12 mouse cellular contexts compared by ENCODE assay signal in the genomic region with DNA sequence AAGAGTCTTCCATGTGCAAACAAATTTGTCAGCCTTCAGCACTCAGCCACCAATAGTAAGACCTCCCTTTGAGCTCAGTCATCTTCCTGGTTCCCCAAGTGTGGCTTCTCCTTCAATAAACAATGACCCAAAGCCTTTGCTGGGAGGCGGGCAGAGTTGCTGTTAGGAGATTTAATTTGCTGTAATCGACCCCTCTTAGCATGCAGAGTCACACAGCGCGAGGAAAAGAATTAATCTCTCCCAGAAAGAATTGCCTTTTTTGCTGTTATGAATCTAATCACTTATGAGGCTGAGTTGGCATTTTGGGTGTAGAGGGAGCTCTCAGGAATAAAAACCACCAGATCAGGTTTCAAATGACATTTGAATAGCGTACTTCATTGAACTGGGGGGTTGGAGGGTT.
DNase-seq lines count a peak whose midpoint lies in the region; ATAC-seq and TF ChIP-seq lines count a peak whose summit lies in the region.
"Had no signal": no experiment of that assay in that cellular context is flagged by ENCODE, and none has a peak within 500 bp of the region (broad histone marks: within the 10 kb centered on the region; RNA-seq: fewer than 3 reads in every experiment).

No protein-coding gene starts in this region.

- no peak for ATAC-seq in kidney, postnatal 0 days (replicated peaks; ENCODE audit: low FRiP score, low read depth)
- peak; percentile 35; the same call in 1 of the 2 replicates for ATAC-seq in forebrain, embryonic 14.5 days
- no peak for ATAC-seq in limb, embryonic 13.5 days (ENCODE audit: low FRiP score, low read depth)
- peak; percentile 11 for ATAC-seq in neural tube, embryonic 14.5 days (ENCODE audit: low read depth)
- ATAC-seq: intestine, postnatal 0 days; liver, embryonic 12.5 days had no signal

- no peak overlapping the region for H3K27ac ChIP-seq in kidney, postnatal 0 days
- H3K27ac ChIP-seq in forebrain, embryonic 14.5 days (ENCODE audit: low read depth, low read length), result peak overlapping the region; percentile 44; the same call in 1 of the 2 replicates
- no peak overlapping the region for H3K27ac ChIP-seq in limb, embryonic 13.5 days
- peak overlapping the region; percentile 56 for H3K27ac ChIP-seq in neural tube, embryonic 14.5 days (ENCODE audit: low read depth, low read length)
- H3K27ac ChIP-seq: liver, embryonic 12.5 days; macrophage had no signal

- H3K4me3 ChIP-seq in kidney, postnatal 0 days (replicated peaks; ENCODE audit: low read depth, low read length), result no peak overlapping the region
- H3K4me3 ChIP-seq in forebrain, embryonic 14.5 days (ENCODE audit: low read depth, low read length), result no peak overlapping the region
- no peak overlapping the region for H3K4me3 ChIP-seq in limb, embryonic 13.5 days
- no peak overlapping the region for H3K4me3 ChIP-seq in neural tube, embryonic 14.5 days (ENCODE audit: low read depth, low read length)
- H3K4me3 ChIP-seq: heart, embryonic 12.5 days; liver, embryonic 12.5 days had no signal

- no peaks in the 10 kb centered on the region for H3K9me3 ChIP-seq in kidney, postnatal 0 days (replicated peaks; ENCODE audit: low read length)
- no peaks in the 10 kb centered on the region for H3K9me3 ChIP-seq in forebrain, embryonic 14.5 days (replicated peaks; ENCODE audit: control insufficient read depth, low read length)
- no peaks in the 10 kb centered on the region; the same call in 1 of the 2 replicates for H3K9me3 ChIP-seq in limb, embryonic 13.5 days
- no peaks in the 10 kb centered on the region for H3K9me3 ChIP-seq in neural tube, embryonic 14.5 days (ENCODE audit: control insufficient read depth, low read length)
- H3K9me3 ChIP-seq: heart, embryonic 12.5 days had no signal

- DNase-seq in kidney, postnatal 0 days (ENCODE audit: low spot score), result peak; percentile 31
- no peak for DNase-seq in kidney, postnatal 14 days
- DNase-seq in forebrain, embryonic 14.5 days (ENCODE audit: low spot score), result peak; percentile 53
- no peak for DNase-seq in cerebellum, postnatal 36 days
- no peak for DNase-seq in adrenal gland, adult 2 months
- no peak for DNase-seq in heart, adult 11 months

- TF ChIP-seq CTCF in kidney, postnatal 0 days (IDR thresholded peaks at IDR 0.05; ENCODE audit: low read depth), result no peak

- WGBS in kidney, postnatal 0 days, result 20% methylated on average over 5 of the region's 5 CpGs
- 6% methylated on average over 5 of the region's 5 CpGs for WGBS in forebrain, embryonic 14.5 days
- WGBS in limb, embryonic 13.5 days, result 33% methylated on average over 5 of the region's 5 CpGs
- 21% methylated on average over 5 of the region's 5 CpGs for WGBS in neural tube, embryonic 14.5 days

- peak overlapping the region; percentile 16; the same call in 1 of the 2 replicates for H3K4me2 ChIP-seq in kidney, postnatal 0 days (ENCODE audit: low read length)
- H3K4me2 ChIP-seq in forebrain, embryonic 14.5 days (ENCODE audit: low read length), result peak overlapping the region; percentile 31
- H3K4me2 ChIP-seq in limb, embryonic 13.5 days (replicated peaks), result peak overlapping the region; percentile 51
- H3K4me2 ChIP-seq in neural tube, embryonic 14.5 days (ENCODE audit: low read depth, low read length), result peak overlapping the region; percentile 31; the same call in 1 of the 2 replicates
- H3K4me2 ChIP-seq: heart, embryonic 12.5 days; liver, embryonic 12.5 days had no signal

- no peaks in the 10 kb centered on the region for H3K36me3 ChIP-seq in kidney, postnatal 0 days (ENCODE audit: insufficient read depth, low read length)
- H3K36me3 ChIP-seq in forebrain, embryonic 14.5 days (ENCODE audit: control insufficient read depth, insufficient read depth, low read length), result no peaks in the 10 kb centered on the region
- H3K36me3 ChIP-seq in limb, embryonic 13.5 days, result no peaks in the 10 kb centered on the region
- H3K36me3 ChIP-seq in neural tube, embryonic 14.5 days (ENCODE audit: control insufficient read depth, insufficient read depth, low read length), result no peaks in the 10 kb centered on the region
- H3K36me3 ChIP-seq: heart, embryonic 12.5 days; liver, embryonic 12.5 days had no signal

- no peaks in the 10 kb centered on the region for H3K27me3 ChIP-seq in kidney, postnatal 0 days (ENCODE audit: insufficient read depth, low read length)
- no peaks in the 10 kb centered on the region for H3K27me3 ChIP-seq in forebrain, embryonic 14.5 days (replicated peaks; ENCODE audit: control insufficient read depth, insufficient read depth, low read length)
- no peaks in the 10 kb centered on the region for H3K27me3 ChIP-seq in limb, embryonic 13.5 days
- no peaks in the 10 kb centered on the region for H3K27me3 ChIP-seq in neural tube, embryonic 14.5 days (ENCODE audit: control insufficient read depth, insufficient read depth, low read length)
- H3K27me3 ChIP-seq: heart, embryonic 12.5 days; liver, embryonic 12.5 days had no signal

- H3K4me1 ChIP-seq in kidney, postnatal 0 days (replicated peaks; ENCODE audit: insufficient read depth, low read length), result 0 out of 2 replicates have a peak, but pooled peaks cover 3% of the 10 kb centered on the region
- peaks cover 37% of the 10 kb centered on the region for H3K4me1 ChIP-seq in forebrain, embryonic 14.5 days (ENCODE audit: control insufficient read depth, insufficient read depth, low read length)
- H3K4me1 ChIP-seq in limb, embryonic 13.5 days, result peaks cover 26% of the 10 kb centered on the region
- peaks cover 16% of the 10 kb centered on the region for H3K4me1 ChIP-seq in neural tube, embryonic 14.5 days (ENCODE audit: control insufficient read depth, insufficient read depth, low read length)
- H3K4me1 ChIP-seq: heart, embryonic 12.5 days; liver, embryonic 12.5 days had no signal

- H3K9ac ChIP-seq in kidney, postnatal 0 days (ENCODE audit: low read depth, low read length), result no peak overlapping the region
- no peak overlapping the region for H3K9ac ChIP-seq in forebrain, embryonic 14.5 days (ENCODE audit: low read length)
- no peak overlapping the region for H3K9ac ChIP-seq in limb, embryonic 13.5 days
- no peak overlapping the region for H3K9ac ChIP-seq in neural tube, embryonic 14.5 days (replicated peaks; ENCODE audit: low read depth, low read length)
- H3K9ac ChIP-seq: heart, embryonic 12.5 days; liver, embryonic 12.5 days had no signal

Comparison
In these comparisons a context has a peak if more than half of its experiments do, and no peak if none do; other contexts are left out.
1. DNase-seq: peak in kidney, postnatal 0 days (single experiment) and forebrain, embryonic 14.5 days (single experiment); none in kidney, postnatal 14 days (single experiment), cerebellum, postnatal 36 days (0 of 2), adrenal gland, adult 2 months (single experiment) and heart, adult 11 months (single experiment).
2. ATAC-seq: peak in forebrain, embryonic 14.5 days (single experiment) and neural tube, embryonic 14.5 days (single experiment); none in kidney, postnatal 0 days (single experiment) and limb, embryonic 13.5 days (single experiment).
3. H3K27ac ChIP-seq: peak in forebrain, embryonic 14.5 days (single experiment) and neural tube, embryonic 14.5 days (single experiment); none in kidney, postnatal 0 days (single experiment) and limb, embryonic 13.5 days (single experiment).
4. Peak in every context shown above with its lines, with median percentiles within 50 percentile points of each other: H3K4me2 ChIP-seq.